Mouse (Mus musculus) urinary bladder, adult 18-20 months (tissue): ENCODE results near the gene Otub1.

Experiments
- DNase-seq, 2 experiments: peaks; one replicate each; pipeline ENCODE4 v3.0.0; 2022; ENCODE audit warnings: low spot score in 2 of 2, mixed read lengths in 2 of 2

Gene Otub1

GRCm38 (mm10) chr19:7205753-7206736, at the start of gene Otub1:
TSS of gene Otub1 (minus strand) at chr19:7206316.
- peak; percentile 93 to 94 for DNase-seq

GRCm38 (mm10) chr19:7246021-7246420, 39.9 kb upstream of the Otub1 start:
- DNase-seq, result no peak

- peak; percentile 71 to 86 for DNase-seq
Observed at GRCm38 (mm10) chr19:7240782-7241690, 34.9 kb upstream of the Otub1 start, which contains the start of gene Naa40. TSS of gene Naa40 (minus strand) at chr19:7241183.

GRCm38 (mm10) chr19:7240291-7240690, 34.2 kb upstream of the Otub1 start:
- no peak for DNase-seq

- no peak for DNase-seq
Observed at GRCm38 (mm10) chr19:7239574-7239973, 33.5 kb upstream of the Otub1 start.

- no peak for DNase-seq
Observed at GRCm38 (mm10) chr19:7236742-7237141, 30.6 kb upstream of the Otub1 start.

- DNase-seq, result no peak
Observed at GRCm38 (mm10) chr19:7236011-7236410, 29.9 kb upstream of the Otub1 start.

- no peak for DNase-seq
Observed at GRCm38 (mm10) chr19:7235461-7235860, 29.3 kb upstream of the Otub1 start.

- DNase-seq, result peak; percentile 57 to 60
Observed at GRCm38 (mm10) chr19:7234537-7235221, 28.6 kb upstream of the Otub1 start.

- DNase-seq, result peak in 1 of 2 experiments; percentile 27
Observed at GRCm38 (mm10) chr19:7226511-7226914, 20.4 kb upstream of the Otub1 start.

GRCm38 (mm10) chr19:7225096-7225690, 19.1 kb upstream of the Otub1 start:
- no peak for DNase-seq

GRCm38 (mm10) chr19:7224253-7224652, 18.1 kb upstream of the Otub1 start:
- no peak for DNase-seq

GRCm38 (mm10) chr19:7223488-7223887, 17.4 kb upstream of the Otub1 start:
- DNase-seq, result no peak

- no peak for DNase-seq
Observed at GRCm38 (mm10) chr19:7222196-7222595, 16.1 kb upstream of the Otub1 start.

GRCm38 (mm10) chr19:7218753-7219152, 12.6 kb upstream of the Otub1 start:
- DNase-seq, result no peak

GRCm38 (mm10) chr19:7217926-7218267, 11.8 kb upstream of the Otub1 start:
- no peak for DNase-seq

GRCm38 (mm10) chr19:7217162-7217925, 11.2 kb upstream of the Otub1 start, which contains the start of gene Cox8a:
TSS of gene Cox8a (minus strand) at chr19:7217616.
- peak; percentile 85 to 95 for DNase-seq

GRCm38 (mm10) chr19:7214484-7214883, 8.4 kb upstream of the Otub1 start:
- no peak for DNase-seq

GRCm38 (mm10) chr19:7213010-7213409, 6.9 kb upstream of the Otub1 start:
- DNase-seq, result no peak

GRCm38 (mm10) chr19:7212216-7212615, 6.1 kb upstream of the Otub1 start:
- DNase-seq, result no peak
